Mouse (Mus musculus) testis, adult 2 months (tissue): Measurements from ENCODE around the gene Sccpdh. TPM values are rescaled to one million over a fixed set of nuclear protein-coding genes. Genes with fewer than 3 reads are reported as not detected.
A peak's percentile ranks its signal among the peaks of the same experiment; 100 is the strongest.

Experiments
- H3K27ac ChIP-seq: fragments of 200-500 bp; 2 replicates; pipeline ENCODE4 v1.5.1; 2012; ENCODE audit warnings: low read depth, low read length; ENCODE audit not compliant: control insufficient read depth, insufficient read depth
- H3K27me3 ChIP-seq: fragments of 200-500 bp; 2 replicates; pipeline ENCODE4 v1.6.1; 2012; ENCODE audit warnings: mild to moderate bottlenecking, low read length, moderate library complexity; ENCODE audit not compliant: control insufficient read depth, insufficient read depth
- H3K36me3 ChIP-seq: fragments of 200-500 bp; 2 replicates; pipeline ENCODE4 v1.6.1; 2012; ENCODE audit warnings: mild to moderate bottlenecking, low read length; ENCODE audit not compliant: control insufficient read depth, insufficient read depth
- H3K4me1 ChIP-seq: fragments of 200-500 bp; 2 replicates; pipeline ENCODE4 v1.6.1; 2012; ENCODE audit warnings: low read length; ENCODE audit not compliant: control insufficient read depth, insufficient read depth
- H3K4me3 ChIP-seq: fragments of 200-500 bp; 2 replicates; pipeline ENCODE4 v1.5.1; 2012; ENCODE audit warnings: low read depth, mild to moderate bottlenecking, low read length, moderate library complexity, mixed read lengths; ENCODE audit not compliant: control insufficient read depth
- CTCF ChIP-seq: fragments of 200-500 bp; IDR thresholded peaks from 2 replicates; pipeline ENCODE4 v1.5.1; 2012; ENCODE audit warnings: low read depth, mild to moderate bottlenecking, inconsistent platforms, low read length, moderate library complexity; ENCODE audit not compliant: control insufficient read depth, insufficient read depth, insufficient replicate concordance
- POLR2A ChIP-seq: fragments of 200-500 bp; IDR thresholded peaks from 2 replicates; pipeline ENCODE4 v1.6.1; 2012; ENCODE audit warnings: low read depth, mild to moderate bottlenecking, inconsistent platforms, low read length, moderate library complexity; ENCODE audit not compliant: control insufficient read depth
- polyA plus RNA-seq: library from polyadenylated mRNA; depleted of rRNA; stranded (reverse); fragments of >200 nt; gene quantifications from 2 replicates; pipeline ENCODE4 v1.2.3, GENCODE M21; 2012; rRNA removed

The Sccpdh gene
- 196 and 222 TPM in 2 replicates for polyA plus RNA-seq

- Histone ChIP-seq H3K27ac (peak within 1 kb of the TSS; percentile 95), H3K27me3 (no peaks in the 10 kb centered on the region), H3K4me1 (peaks cover 7% of the 10 kb centered on the region), H3K36me3 (no peaks in the 10 kb centered on the region), H3K4me3 (peak within 1 kb of the TSS; percentile 93)
- TF ChIP-seq CTCF (no peak), POLR2A (peak; percentile 84)
These were observed at the start of gene Sccpdh for GRCm38 (mm10) chr1:179668013-179668805. Sccpdh (plus strand) TSS chr1:179668210.

DNA sequence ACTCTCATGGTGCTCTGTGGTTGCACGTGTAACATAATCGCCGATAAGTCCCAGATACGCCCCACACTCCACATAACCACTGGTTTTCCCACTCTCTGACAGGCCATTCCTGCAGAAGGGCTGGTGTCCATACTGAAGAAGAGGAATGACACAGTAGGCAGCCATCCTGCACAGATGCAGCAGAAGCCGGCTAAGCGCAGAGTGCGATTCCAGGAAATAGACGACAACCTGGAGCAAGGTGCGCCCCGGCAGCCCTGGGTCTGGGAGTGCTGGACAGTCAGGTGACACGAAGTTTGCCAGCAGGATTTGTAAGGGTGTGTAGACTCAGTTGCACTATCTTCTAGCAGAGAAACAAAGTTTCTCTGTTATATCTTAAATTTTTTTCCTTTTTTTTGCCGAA lies 45.3 kb upstream of the Sccpdh start:
- Histone ChIP-seq H3K27ac (no peak overlapping the region), H3K4me1 (peaks cover 2% of the 10 kb centered on the region; the same call in 1 of the 2 replicates), H3K4me3 (no peak overlapping the region), H3K27me3 (no peaks in the 10 kb centered on the region), H3K36me3 (no peaks in the 10 kb centered on the region)
- TF ChIP-seq CTCF (no peak), POLR2A (no peak)

DNA sequence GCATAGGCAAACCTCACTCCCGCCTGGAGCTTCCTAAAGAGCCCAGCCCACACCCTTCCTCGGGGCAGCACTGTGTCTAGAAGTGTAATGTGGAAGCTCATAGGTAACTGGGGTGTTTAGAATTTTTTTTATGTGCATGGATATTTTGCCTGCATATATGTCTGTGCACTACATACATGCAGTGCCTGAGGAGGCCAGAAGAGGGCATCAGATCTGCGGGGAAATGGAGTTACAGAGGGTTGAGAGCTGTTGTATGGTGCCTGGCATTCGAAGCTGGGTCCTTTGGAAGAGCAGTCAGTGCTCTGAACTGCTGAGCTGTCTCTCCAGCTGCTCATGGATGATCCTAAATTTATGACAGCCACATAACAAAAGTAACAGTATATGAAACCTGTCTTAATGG lies 44.4 kb upstream of the Sccpdh start:
- no peak overlapping the region for H3K4me3 ChIP-seq
- no peaks in the 10 kb centered on the region; the same call in 1 of the 2 replicates for H3K4me1 ChIP-seq
- no peaks in the 10 kb centered on the region for H3K36me3 ChIP-seq
- TF ChIP-seq CTCF (peak; percentile 30; the same call in 1 of the 2 replicates), POLR2A (no peak)
- H3K27me3 ChIP-seq, result no peaks in the 10 kb centered on the region
- H3K27ac ChIP-seq, result no peak overlapping the region

DNA sequence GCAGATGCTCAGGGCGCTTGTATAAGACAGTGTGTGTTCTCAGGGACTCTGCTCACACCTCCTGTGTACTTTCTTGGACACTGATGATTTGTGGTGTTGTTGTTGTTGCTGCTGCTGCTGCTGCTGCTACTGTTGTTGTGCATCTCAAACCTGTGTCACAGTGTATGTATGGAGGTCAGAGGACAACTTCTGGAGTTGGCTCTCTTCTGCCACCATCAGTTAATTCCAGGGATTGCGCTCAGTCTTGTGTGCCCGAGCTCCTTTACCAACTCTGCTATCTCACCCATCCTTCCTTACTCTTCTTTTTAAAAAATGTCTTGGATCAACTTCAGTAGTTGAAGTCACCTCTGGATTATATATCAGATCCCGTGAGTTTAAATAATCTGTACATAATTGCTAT lies 43.7 kb upstream of the Sccpdh start:
- Histone ChIP-seq H3K27ac (no peak overlapping the region), H3K27me3 (no peaks in the 10 kb centered on the region)
- TF ChIP-seq CTCF (0 out of 2 replicates have a peak, but pooled peaks have one; percentile 22), POLR2A (no peak)

DNA sequence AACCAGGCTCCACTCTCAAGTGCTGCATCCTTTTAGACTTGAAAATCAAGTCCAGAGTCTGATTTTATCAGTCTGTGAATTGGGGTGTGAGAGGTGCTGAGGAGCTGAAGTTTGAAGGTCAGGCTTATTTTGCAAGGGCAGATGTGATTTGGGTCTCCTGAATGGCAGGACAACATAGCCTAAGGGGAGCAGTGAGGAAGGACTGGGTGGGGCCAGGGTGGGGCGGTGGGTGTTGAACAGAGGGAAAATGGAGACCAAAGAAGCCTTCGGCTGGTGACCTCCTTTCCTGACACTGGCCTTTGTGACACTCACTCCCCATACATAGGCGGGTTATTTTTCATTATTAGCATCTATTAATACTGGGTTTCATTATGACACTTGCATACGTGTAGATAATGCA lies 40.2 kb upstream of the Sccpdh start:
- H3K4me3 ChIP-seq, result no peak overlapping the region

More for the DNA sequence above, 43.7 kb upstream of the Sccpdh start:
- no peaks in the 10 kb centered on the region; the same call in 1 of the 2 replicates for H3K4me1 ChIP-seq
- H3K36me3 ChIP-seq, result no peaks in the 10 kb centered on the region
- H3K4me3 ChIP-seq, result no peak overlapping the region

DNA sequence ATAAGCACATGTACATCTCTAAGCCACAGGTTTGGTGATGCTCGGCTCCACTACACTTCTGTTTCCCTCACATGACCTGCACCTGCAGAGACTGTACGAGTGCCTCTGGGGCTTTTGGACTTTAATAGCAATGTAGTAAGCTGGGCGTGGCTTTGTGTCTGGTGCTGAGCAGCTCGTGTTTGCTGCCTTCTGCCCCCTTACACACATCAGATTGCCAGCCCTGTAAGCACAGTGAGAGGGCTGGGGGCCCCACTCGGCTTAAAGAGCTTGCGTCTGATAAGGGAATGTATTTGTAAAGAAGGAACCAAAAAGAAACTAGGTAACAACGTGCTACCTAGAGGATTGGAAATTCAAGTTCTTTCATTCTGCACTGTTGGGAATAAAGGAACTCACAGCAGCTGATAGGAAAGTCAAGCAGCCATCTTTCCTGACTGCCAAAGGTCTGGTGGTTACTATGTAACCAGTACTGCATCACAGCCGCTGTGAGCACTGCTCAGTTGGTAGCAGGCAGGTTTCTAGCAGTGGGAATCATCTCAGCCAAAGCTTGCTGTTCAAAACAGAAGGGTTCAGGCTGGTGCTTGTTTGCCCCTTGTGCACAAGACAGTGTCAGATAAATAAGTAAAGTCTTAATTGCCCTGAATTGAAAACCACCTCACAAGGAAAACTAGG lies 39.4 kb upstream of the Sccpdh start:
- TF ChIP-seq POLR2A (no peak), CTCF (no peak)
- Histone ChIP-seq H3K27me3 (no peaks in the 10 kb centered on the region), H3K4me3 (no peak overlapping the region), H3K27ac (no peak overlapping the region), H3K36me3 (no peaks in the 10 kb centered on the region), H3K4me1 (no peaks in the 10 kb centered on the region; the same call in 1 of the 2 replicates)

More for the DNA sequence above, 40.2 kb upstream of the Sccpdh start:
- Histone ChIP-seq H3K27ac (no peak overlapping the region), H3K4me1 (no peaks in the 10 kb centered on the region; the same call in 1 of the 2 replicates), H3K27me3 (no peaks in the 10 kb centered on the region), H3K36me3 (no peaks in the 10 kb centered on the region)
- TF ChIP-seq CTCF, result no peak
- TF ChIP-seq POLR2A, result no peak

- Histone ChIP-seq H3K27me3 (no peaks in the 10 kb centered on the region), H3K4me1 (no peaks in the 10 kb centered on the region; the same call in 1 of the 2 replicates), H3K36me3 (no peaks in the 10 kb centered on the region), H3K4me3 (no peak overlapping the region), H3K27ac (no peak overlapping the region)
- TF ChIP-seq CTCF (no peak), POLR2A (no peak)
These were observed 38.7 kb upstream of the Sccpdh start for GRCm38 (mm10) chr1:179629276-179629675.
